Mouse (Mus musculus): ENCODE data around the gene Strbp.

Strbp gene

DNA sequence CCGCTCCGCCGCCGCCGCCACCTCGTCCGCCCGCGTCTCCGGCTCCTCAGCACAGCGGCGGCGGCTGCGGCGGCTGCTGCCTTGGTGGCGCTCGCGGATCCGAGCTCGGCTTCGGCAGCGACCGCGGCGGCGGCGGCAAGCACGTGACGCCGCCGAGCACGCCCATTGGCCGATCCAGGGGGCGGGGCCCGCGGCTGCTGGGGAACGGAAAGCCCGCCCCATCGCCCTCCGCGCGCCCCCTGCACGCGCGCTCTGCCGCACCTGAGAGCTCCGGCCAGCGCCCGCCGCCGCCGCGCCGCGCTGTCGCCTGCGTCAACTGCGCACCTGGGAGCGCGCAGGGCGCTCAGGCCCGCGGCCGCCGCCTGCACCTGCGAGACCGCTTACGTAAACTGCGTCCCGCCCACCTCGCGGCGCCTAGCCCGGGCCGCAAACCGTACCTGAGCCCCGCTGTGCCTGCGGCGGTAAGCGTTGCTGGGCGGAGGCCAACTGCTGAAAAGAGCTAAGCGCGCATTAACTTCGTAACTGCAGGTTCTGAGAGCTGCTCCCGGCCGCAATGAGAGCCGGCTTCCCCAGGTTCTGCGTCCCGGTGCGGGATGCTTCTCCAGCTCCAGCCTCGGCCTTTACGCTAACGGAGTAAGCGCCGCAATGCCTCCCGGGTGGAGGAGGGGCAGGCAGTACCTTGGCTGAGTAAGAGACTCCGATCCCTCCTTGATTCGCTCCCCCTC is at the start of gene Strbp:
Gene Strbp (minus strand): TSS at position 630 of the 725 bp plus-strand sequence.
- peak; percentile 93 for DNase-seq (ENCODE audit: low read depth in 2 of 2, low spot score in 2 of 2)

DNA sequence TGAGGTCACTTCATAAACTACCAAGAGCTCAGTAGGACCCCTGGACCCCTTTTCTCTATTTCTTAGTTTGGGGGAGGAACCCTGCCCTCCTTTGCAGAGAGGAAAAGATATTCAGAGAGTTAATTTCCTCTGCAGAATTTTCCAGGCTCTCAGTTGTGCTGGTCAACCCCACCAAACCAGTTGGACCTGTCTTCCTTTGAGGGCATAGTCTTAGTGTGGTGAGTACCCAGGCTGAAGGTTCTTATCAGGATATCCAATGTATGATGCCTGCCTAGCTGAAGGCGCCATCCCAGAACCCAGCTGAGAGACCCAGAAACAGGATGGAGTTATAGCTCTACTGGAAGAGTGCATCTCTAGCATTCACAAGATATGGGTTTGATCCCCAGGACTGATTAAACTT is 47.5 kb upstream of the Strbp start:
- no peak for DNase-seq (ENCODE audit: low read depth in 2 of 2, low spot score in 2 of 2)

DNA sequence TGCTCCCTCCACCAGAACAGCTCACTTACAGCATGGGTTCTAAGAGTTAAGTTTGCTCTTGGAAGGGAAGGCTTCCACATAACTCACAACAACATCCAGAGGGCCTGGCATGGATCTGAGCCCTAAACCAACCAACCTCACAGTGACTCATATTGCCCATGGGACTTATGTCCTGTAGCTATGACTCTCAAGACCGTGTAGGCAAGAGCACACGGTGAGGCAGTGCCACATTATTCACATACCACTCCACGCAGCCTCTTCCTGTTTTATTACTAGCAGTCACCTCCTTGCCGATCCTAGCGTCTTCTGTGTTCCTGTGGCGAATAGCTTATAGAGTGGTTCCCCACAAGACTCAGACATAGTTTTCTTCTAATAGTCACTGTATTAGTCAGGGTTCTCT is 45.7 kb upstream of the Strbp start:
- no peak for DNase-seq (ENCODE audit: low read depth in 2 of 2, low spot score in 2 of 2)

DNA sequence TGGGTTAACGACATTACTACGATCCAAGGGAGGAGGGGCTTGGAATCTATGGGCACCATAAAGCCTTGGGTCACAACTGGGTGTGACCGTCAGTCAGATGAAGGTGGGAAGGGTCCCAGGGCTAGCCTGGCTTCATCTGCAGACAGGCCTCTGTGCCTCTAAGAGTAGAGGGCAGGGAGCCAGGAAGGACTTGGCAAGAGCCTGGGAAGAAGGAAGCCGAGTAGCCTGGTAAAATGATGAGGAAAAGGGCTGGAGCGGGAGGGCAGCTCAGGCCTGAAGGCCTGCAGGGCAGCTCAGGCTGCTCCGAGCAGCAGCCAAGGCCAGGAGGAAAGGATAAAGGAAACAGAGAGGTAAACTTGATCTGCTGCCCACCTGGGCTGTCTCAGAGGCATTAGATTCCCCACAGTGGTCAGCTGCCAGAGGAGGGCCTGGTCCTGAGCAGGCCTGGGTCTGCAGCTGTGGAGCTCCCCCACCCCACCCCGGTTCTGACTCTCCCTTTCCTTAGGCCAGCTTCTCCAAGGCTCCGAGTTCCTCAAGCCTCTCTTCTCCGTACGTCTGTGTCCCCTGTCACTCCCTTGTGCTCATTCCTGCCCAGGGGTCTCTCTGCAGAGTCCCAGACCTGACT is 44.9 kb upstream of the Strbp start:
- DNase-seq (ENCODE audit: low read depth in 2 of 2, low spot score in 2 of 2), result no peak

DNA sequence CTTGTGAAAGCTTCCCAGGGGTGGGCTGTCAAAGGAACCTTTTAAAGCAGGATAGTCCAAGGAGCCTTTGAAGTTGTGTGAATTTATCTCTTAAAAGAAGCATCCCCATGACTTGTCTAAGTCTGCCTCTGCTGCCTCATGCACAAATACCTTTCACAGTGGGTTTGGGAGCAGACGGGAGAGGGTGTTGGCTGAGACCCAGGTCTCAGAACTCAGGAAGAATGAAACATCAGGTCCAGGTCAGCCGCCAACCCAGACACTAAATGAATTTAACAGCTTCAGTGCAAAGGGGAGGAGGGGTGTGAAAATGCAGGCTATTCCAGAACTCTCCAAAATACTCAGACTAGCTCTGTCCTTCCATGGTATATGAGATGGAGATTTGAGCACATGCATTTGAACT is 44.2 kb upstream of the Strbp start:
- no peak for DNase-seq (ENCODE audit: low read depth in 2 of 2, low spot score in 2 of 2)

DNA sequence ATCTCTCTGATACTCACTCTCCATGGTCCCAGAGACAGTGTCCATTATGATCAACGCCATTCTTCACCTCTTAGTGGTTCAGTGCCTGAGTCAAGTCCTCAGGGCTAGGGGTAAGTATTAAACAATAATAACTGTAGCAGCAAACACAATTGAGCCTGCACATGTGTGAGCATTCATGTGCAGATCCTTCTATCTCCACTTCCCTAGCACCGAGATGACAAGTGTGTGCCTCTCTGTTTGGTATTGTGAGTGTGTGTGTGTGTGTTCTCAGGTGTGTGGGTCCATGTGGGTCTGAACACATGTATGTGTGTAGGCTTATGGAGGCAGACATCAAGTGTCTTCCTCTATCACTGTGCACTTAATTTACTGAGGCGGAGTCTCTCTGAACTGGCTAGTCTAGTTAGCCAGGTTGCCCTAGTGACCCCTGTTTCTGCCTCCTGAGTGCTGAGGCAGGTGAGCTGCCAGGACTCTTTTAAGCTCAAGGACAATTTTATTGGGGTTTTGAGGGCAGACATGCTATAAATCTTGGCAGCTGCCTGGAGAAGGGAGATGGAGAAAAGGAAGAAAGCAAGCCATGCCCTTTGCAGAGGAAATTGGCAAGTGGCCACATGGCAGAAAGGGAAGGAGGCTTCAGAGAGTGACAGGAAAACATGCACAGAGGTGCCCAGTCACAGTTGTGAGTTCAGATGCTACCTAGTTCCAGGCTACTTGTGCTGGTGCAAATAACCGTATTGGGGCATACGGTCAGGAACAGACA is 42.8 kb upstream of the Strbp start:
- no peak for DNase-seq (ENCODE audit: low read depth in 2 of 2, low spot score in 2 of 2)

DNA sequence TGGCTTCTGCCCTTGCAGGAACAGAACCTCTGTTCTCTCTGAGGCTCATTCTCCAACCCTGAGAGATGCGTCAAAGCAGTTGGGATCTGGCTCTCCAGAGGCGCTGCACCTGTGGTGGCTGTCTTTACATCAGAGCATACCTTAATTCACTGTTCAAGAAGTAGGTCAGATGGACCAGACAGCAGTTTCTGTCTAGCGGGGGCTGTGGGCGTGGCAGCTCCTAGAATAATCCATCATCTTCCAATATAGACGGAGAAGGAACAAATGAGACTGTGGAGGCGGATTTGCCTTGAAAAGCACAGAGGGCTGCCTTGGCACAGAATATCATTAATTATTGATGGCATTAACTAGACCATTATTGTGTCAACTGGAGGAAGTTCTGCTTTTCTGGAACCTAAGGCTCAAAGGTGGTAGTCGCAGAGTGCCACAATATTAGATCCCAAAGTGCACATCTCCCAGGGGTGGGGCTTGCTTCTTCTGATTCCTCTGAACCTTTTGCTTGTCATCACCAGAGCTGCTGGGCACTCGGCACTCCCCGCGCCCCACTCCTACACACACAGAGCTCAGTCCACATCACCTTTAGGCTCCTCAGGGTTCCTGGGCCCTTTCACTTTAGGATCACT is 41.2 kb upstream of the Strbp start:
- no peak for DNase-seq (ENCODE audit: low read depth in 2 of 2, low spot score in 2 of 2)

DNA sequence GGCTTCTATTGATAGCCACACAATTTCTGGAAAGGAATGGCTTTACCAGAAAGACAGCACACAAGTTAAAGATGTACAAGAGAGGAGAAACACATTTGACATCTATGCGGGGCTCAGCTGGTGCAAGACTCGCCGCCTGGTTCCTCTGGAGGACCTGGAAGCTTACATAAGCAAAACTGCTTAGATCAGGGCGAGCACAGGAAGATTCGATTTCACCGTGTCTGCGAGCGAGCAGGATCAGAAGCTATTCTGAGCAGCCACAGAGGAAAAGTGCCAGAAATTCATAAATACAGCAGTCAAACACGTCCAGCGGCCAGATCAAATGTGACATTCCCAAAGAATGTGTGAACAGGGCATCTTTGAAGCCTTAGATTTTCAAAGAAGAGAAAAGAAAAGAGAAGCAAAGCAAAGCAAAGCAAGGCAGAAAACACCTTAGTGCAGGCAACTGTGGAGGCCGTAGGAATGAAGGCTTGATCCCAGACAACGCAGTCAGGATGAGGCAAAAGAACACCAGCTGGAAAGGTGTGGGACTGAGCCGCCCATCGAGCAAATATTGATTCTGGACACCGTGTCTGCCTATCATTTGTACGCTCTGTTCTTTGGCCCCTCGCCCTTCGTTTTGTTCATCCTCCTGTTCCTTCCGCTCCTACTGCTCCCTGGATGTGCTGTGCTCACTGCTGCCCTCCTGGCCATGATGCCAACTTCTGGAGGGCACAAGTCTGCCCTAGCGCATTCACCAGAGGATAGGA is 38.3 kb upstream of the Strbp start:
- DNase-seq (ENCODE audit: low read depth in 2 of 2, low spot score in 2 of 2), result no peak

DNA sequence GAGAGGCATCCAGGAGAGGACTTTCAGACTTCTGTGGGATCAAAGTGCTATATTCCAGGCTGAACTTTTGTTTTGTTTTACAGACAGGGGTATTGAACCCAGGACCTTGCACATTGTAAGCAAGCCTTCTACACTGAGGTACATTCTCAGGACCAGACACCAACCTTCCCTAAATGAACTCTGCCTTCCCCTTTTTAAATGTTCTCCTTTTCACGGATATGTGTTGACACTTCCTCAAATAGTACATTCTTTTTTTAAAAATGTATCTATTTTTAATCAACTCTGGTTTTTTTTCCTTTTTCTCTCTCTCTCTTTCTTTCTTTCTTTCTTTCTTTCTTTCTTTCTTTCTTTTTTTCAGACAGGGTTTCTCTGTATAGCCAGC is 32.1 kb upstream of the Strbp start:
- DNase-seq (ENCODE audit: low read depth in 2 of 2, low spot score in 2 of 2), result no peak

DNA sequence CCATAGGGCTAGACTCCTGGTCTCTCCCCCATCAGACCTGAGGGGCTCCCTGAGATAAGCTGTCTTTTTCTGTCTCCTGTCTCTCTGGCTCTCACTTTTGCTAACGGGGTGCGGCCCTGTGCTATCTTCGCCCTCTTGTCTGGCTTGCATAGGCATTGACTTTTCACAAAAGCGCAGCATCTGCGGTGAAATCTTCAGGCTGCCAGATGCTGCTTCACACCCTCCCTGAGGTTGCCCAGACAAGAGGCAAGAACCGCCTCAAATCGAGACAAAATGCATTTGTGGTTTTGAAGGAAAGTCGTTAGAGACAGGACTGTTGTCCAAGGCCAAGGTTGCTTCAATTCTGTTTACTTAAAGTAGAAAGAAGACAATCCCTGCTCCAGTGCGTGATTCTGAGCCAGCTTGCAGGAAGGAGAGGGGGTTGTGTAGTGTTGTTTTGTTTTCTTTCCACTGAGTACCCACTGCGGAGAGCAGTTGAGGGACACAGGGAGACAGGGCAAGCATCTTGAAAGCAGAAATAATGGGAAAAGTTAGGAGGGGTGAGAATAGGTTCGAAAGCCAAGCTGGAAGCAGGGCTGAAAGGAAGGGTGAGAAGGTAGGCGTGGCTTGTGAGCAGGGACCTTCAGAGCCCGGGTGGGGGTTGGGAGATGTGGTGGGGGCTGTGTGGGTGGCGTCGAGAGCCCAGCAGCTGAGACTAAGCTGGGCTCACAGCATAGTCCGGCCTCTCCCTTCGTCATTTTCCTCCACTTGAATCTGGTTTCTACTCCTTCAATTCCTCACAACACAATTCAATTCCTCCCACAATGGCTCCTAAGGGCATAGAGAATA is 31.5 kb upstream of the Strbp start:
- peak in 1 of 2 experiments; percentile 3 for DNase-seq (ENCODE audit: low read depth in 2 of 2, low spot score in 2 of 2)

DNA sequence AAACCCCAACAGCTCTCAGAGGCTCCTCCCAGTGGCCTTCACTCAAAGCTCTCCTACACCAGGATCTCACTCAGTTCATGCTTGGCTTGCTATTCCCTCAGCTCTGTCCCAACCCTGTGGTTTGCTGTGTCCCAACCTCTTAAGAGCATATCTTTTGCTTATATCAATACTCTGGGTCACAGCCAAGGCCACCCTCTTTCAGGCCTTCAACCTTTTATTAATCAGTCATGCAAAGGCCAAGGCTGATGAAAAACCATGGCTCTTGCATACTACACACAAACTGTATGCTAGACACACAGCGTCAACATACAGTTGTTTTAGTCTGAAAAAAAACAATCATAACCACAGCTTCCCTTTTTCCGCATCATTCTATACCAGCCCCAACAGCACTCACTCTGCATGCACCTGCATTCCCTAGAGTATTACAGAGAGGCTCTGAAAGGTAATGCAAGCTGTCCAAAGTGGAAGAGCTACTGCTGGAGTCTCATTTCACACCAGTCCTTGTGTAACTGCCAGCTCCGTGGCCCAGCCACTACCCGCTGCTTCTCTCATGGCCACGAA is 27.7 kb upstream of the Strbp start:
- DNase-seq (ENCODE audit: low read depth in 2 of 2, low spot score in 2 of 2), result no peak

DNA sequence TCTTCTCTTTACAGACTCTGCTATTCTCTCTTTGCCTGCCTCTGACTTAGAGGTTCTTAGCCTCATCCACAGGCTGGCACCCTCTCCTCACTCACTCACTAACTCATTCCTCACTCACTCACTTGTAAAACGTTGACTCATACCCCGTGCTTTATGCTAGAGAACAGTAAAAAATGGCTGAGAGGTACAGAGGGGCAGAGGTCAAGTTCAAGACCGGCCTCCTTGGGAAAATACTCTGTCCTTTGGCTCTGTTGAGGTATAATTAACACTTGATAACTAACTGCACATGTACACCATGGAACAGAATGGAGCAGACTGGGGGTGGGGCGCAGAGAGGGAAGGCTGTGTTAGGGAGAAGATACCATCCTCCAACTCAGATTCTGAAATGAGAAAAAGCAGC is 20.6 kb upstream of the Strbp start:
- DNase-seq (ENCODE audit: low read depth in 2 of 2, low spot score in 2 of 2), result no peak

DNA sequence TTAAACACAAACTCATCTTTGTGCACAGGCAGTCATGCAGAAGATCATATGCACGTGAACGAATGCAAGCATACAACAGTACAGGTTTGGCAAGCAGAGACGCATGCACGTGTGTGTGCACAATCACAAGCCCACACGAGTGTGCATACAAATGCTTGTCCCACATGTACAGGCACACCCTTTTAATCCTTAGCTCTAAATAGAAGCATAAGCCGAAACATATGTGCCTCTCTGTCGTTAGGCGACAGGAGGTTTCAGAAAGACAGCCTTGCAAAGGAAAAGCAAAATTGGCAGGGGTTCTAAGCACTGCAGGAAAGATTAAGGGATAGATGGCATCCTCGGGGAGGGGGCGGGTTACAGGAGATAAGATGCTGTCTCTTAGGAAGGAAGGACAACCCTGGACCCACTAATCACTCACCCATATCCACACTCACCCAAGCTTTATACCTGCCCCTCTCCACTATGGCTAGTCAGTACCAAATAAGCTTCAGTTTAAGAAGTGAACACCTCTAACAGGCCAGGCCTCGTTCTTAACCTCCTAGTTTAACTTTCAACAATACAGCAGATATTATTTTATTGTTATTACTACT is 19.9 kb upstream of the Strbp start:
- no peak for DNase-seq (ENCODE audit: low read depth in 2 of 2, low spot score in 2 of 2)

DNA sequence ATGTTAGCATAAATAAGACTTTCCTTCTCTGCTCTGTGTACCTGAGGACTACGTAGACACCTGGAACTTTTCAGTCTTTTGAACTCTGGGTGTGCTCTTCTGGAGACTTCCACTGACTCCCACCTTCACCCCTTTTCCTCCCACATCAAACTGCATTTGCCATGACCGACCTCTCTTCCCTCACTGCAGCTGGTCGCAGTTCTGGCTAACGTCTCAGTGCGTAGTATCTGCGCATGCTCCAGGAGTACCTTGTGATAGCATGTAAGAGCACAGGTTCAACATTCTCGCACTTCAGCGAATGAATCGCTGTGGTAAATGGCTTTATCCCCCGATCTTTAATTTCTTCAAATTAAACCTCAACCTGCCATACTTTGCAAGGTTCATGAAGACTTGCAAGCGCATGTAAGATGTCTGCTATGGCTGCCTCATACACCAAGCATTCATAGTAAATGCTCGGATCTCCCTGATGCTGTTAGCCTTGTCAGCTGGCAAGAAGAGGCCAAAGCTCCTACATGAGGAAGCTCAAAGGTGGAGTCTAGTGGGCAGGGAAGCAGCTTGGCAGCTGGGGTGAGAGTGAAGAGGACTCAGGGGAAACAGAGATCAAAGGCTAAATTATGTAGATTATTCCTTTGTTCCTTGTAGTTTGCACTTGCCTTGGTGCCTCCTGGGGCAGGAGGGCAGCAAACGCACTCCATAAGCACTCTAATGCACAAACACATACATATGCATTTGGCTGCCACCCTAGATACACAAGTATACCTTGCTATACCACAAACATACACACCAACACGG is 19.2 kb upstream of the Strbp start:
- no peak for DNase-seq (ENCODE audit: low read depth in 2 of 2, low spot score in 2 of 2)

DNA sequence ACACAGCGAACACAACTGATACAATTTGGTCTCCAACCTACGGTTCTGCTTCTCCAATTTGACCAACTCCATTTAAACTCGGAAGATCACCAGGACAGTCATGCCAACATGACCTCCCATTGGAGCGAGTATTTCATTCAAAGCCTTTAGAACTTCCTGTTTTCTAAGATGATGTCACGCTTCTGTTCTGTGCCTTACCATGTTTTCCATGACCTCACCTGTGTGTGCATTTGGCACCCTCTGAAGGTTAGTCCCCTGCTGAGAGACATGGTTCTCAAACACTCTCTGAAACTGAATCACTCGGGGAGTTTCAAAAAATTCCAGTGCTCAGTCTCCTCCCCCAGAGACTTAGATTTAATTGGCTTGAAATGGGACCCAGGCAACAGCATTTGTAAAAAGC is 12.6 kb upstream of the Strbp start:
- no peak for DNase-seq (ENCODE audit: low read depth in 2 of 2, low spot score in 2 of 2)

DNA sequence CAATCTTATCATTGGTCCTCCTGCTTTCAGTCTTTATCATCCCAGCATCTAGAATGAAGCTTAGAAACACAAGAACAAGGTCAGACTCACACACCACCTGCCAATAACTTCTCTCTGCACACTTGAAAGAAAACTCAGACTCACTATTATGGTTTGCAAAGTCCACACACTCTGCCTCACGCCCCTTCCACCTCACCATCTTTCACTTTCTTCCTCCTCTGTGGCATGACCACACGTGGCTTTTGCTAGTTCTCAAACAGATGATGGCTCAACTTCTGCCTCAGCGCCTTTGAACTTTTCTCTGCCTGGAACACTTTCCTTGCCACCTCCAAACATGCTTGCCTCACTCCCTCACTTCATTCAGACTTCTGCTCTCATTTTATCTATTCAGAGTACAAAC is 11.7 kb upstream of the Strbp start:
- no peak for DNase-seq (ENCODE audit: low read depth in 2 of 2, low spot score in 2 of 2)

DNA sequence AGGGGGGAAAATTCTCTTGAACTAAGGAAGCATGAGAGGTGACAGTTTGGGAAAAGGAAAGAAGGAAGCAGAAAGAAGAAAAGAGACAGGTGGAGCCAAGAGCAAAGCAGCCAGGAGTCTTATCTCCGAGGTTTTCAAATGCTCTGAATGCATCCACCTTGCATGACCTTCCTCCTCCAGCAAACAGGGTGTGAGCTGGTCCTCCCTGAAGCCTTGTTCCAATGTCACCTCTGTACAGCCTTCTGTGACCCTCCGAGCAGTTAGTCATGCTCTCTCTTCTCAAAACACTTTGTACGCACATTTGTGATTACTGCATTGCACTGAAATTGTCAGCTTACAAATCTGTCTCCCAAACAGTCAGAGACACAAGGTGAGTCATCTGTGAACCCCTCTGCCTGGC is 9.4 kb upstream of the Strbp start:
- no peak for DNase-seq (ENCODE audit: low read depth in 2 of 2, low spot score in 2 of 2)

DNA sequence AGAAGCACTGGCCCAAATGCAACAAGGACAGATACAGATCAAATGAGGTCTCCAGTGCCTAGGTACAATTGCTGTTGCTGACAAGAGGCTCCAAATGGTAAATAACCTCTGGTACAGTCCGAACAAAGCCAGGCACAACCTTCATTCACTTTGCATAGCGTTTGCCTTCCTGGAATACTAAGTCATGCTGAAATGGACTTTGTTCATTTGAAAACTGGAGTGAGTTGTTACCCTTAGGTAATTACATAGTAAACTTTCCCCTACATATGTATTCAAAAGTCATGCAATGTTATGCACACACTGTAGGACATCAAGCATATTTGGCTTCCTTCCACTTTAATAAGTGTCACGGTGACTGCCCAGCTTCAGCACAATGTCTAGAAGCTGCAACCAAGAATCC is 5.2 kb upstream of the Strbp start:
- DNase-seq (ENCODE audit: low read depth in 2 of 2, low spot score in 2 of 2), result no peak
